Mouse (Mus musculus): Measurements from ENCODE around the gene Ivns1abp.
"Not testable (repeated sequence)": the region's sequence is repeated elsewhere in the genome, so short reads cannot be mapped to it uniquely, and the experiment has no call there.

Gene Ivns1abp

DNA sequence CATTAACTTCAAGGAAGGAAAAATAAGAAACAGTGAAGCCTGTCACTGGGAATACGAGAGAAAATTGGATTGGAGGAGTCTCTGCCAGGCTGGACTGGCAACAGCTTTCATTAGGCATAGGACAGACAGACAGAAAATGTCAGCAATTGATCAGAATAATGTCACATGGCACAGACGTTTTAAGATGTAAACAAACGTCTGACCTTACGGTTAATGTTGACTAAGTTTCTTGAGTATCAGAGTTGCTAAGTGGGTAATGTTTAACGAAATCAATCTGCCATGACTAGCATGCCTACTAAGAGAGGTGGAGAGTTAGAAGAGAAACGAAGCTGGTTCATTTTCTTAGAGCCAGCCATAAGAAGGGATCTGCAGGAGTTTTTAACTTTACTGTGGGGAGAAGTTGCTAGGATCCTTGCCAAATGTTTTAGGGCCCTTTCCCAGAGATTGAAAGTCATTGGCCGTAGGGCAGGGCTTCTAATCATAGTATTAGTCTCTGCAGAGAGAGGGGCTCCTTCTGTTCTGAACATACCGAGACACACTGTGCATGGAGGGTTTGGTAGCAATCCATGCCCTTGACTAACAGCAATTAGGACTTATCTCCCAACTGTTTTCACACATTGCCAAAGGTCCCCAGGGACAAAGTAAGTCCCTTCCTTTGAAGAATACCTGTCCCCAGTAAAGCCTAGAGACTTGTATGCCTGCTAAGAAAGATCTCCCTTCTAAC, 2.8 kb upstream of the Ivns1abp start:
- DNase-seq (ENCODE audit: low read depth, low spot score): no peak

DNA sequence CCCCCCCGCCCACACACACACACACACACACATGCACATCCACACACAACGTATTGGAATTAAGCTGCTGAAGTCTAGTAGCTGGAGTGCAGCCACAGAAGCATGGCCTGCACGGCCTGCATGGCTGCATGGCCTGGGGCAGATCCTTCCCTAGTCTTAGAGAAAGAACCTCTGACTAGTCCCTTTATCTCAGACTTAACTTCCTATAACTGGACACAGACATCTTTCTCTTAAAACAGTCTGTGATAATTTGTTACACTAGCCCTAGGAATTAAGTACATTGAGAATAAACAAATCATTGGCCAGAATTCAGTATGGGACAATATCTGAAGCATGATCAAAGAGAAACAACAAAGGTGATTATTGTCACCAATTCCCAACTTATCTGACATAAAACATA, 2.0 kb upstream of the Ivns1abp start:
- no peak for DNase-seq (ENCODE audit: low read depth, low spot score)

DNA sequence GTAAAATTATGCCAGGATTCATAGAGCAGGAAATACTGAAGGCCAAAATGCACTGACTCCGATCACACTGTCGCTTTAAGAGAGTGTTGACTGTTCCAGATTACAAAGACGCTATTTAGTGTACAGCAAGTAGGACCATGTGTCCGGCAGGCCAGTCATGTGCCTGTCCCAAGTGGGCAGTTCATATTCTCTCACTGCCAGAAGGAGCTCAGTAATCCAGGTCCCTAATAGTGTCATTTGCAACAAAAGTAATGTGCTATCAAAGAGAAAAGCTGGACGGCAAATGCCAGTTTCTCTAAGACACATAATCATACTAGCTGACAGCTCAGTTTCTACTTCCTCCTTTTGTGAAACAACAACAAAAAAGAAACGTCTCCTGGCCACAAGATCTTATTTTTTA, 1.3 kb upstream of the Ivns1abp start:
- no peak for DNase-seq (ENCODE audit: low read depth, low spot score)

DNA sequence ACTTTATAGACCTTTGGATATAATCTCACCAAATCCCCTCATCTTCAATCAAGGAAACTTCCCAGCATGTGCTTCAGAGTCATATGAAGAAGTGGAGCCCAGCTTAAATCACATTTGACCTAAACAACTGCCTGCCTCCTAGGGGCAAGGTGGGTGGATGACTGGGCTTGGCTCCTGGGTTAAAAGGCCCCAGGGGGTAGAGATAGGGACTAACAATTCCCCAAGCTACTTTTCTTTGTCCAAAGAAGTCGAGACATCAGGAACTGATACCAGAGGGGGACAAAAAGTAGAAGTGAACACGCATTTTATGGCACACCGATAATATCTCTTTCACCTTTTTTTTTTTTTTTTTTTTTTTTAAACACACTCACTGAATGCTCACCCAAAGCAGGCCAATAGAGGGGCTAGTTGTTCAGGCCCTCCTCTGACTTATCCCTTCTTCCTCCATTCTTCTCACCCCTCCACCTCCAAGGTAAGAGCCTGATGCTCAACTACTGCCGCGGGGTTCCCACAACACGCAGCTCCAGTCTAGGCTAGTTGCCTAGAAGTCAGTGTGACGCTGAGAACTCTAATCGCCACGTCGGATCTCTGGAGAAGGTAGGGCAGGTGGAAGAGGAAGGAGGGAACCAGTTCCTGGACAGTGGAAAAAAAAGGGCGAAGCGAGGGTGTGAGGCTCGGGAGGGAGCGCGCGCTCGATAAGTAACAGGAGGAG, 550 bp upstream of the Ivns1abp start:
- DNase-seq (ENCODE audit: low read depth, low spot score): no peak

DNA sequence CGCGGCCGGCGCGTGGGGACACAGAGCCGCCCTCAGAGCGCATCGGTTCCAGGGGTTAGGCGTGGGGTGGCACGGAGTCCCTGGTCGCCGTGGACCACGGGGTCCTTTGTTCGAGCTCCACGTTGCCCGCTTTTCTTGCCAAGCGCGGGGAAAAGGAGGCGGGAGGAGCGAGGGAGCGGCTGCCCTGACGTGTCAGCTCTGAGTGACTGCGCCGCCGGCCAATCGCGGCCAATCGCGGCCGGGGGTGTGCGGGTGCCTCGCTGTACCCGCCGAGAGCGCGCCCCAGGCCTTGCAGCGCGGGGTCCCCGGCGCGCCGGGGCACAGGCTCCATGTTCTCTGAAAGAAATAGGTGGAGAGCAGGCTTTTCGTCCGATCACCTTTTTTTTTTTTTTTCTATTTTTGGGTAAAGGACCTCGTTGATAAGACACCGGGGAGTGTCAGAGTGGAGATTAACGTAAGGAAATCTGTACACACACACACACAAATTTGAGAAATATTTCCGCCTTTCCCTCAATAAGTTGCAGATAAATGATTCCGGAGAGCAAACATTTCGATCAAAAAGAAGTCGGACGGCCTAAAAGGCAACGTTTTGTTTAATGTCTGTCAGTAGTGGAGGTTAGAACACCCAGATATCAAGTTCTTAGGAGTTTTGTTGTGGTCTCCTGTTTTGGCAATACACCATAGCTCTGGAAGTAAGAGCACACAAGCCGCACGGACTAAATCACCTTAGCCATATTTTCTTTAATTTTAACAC, 1.0 kb downstream of the Ivns1abp start:
- DNase-seq (ENCODE audit: low read depth, low spot score): peak; percentile 84

DNA sequence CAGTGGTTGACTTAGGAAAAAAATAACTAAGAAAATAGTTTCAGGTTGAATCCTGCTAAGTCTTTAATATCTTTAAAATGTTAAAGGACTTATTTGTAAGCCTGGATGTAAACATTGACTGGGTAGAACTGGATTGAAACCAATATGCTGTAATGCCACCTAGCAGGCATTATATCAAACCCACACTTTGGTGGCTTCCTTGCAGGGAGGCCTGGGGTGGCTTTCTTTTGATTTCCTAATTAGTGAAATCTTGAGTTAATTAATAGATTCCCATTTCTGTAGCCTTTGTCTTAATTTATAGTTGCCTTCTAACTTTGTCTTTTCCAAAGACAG, 1.6 kb downstream of the Ivns1abp start:
- peak; percentile 37 for DNase-seq (ENCODE audit: low read depth, low spot score)

DNA sequence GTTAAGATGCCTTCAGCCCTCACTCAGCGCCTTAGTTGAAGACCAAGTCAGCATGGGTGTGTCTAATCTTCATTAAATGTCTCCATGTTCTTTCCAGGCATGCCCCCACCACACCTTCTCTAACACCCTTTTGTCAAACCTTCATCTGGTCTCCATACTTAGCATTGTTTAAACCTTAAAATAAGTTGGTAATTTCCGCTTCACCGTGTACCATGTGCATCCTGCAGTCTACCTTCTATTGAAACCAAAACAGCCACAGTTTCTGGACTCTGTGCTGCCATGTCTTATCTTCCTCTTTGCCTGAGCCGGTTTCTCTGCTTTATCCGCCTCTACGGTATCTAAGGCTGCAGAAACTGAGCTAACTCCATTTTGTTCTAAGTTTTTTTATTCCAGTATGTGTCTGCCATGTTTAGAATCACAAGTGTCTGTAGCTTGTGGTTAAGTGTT, 2.4 kb downstream of the Ivns1abp start:
- peak; percentile 52 for DNase-seq (ENCODE audit: low read depth, low spot score)

DNA sequence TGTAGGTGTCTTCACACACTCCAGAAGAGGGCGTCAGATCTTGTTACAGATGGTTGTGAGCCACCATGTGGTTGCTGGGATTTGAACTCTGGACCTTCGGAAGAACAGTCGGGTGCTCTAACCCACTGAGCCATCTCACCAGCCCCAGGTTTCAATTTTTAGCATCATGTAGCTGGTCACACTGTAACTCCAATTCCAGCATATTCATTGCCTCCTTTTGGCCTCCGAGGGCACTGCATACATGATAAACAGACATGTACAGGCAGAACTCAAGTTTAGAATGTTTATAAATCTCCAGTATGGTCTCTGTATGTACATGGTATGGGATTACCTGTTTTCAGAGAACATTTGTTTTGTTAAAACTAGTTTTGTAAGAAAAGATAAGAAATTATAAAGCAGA, 4.0 kb downstream of the Ivns1abp start:
- DNase-seq (ENCODE audit: low read depth, low spot score): not testable (repeated sequence)

DNA sequence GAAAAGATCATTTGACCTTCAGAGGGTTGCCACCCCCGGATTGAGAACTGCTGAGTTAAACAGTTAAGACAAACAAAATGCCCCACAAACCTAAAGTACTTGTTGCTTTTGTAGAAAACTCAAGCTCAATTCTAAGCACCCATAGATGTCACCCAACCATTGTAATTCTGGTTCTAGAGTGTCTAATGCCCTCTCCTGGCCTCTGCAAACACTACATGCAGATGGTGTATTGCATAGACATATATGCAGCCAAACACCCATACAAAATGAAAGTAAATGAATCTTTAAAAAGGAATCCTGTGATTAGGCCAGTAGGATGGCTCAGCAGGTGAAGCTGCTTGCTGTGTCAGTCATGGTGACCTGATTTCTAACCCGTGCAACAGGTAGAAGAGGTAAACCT, 8.6 kb downstream of the Ivns1abp start:
- no peak for DNase-seq (ENCODE audit: low read depth, low spot score)

DNA sequence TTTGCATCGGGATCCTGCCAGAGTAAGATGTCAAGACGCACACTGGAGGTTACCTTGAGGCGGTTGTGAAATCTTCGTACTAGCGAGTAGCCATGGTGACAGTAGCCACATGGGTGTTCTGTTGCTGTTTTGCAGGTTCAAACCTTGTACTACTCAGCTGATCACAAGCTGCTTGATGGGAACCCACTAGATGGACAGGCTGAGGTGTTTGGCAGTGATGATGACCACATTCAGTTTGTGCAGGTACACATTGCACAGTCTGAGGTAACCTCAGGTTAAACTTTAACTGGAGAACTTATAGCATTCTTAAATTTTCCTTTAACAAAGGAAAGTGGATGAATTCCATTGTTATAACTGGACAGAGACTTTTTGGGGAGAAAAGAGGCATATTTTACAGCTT, 11.7 kb downstream of the Ivns1abp start:
- DNase-seq (ENCODE audit: low read depth, low spot score): no peak

DNA sequence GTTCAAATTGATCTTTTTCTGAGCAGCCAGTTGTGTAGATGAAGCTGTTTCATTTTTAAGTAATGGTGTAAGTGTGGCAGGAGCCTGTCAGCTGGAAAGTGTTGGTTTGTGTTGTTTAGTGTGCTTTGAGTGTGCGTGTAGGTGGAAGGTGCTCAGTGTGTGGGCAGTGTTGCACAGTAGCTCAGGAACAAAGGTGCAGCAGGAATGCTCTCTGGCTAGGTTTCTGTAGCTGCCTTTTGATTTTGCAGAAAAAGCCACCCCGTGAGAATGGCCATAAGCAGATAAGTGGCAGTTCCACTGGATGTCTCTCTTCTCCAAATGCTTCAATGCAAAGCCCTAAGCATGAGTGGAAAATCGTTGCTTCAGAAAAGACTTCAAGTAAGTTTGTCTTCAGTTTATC, 15.1 kb downstream of the Ivns1abp start:
- no peak for DNase-seq (ENCODE audit: low read depth, low spot score)

DNA sequence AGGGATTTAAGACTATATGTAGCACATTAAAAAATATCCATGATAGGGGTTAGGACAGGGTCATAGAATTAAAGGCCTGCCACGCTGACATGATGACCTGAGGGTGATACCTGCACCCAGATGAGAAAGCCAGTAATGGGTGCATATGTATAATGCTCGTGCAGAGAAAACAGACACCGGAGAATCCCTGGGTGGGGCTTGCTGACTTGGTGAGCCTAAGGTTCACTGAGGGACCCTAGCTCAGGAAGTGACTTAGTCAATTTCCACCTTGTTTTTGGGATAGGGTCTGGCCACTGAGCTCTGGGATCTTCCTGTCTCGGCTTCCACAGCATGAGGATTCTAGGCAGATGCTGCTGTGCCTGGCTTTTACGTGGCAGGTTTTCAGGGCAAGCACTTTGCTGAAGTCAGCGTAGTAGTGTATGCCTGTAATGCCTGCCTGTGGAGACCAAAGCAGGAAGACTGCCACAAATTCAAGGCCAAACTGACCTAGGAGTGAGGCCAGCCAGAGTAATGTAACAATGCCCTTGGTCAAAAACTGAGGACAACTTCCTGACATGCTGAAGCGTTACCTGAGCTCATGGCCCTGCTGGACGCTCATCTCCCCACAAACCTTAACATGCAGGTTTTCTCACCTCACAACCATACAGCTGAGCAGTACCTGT, 22.8 kb downstream of the Ivns1abp start:
- no peak for DNase-seq (ENCODE audit: low read depth, low spot score)

DNA sequence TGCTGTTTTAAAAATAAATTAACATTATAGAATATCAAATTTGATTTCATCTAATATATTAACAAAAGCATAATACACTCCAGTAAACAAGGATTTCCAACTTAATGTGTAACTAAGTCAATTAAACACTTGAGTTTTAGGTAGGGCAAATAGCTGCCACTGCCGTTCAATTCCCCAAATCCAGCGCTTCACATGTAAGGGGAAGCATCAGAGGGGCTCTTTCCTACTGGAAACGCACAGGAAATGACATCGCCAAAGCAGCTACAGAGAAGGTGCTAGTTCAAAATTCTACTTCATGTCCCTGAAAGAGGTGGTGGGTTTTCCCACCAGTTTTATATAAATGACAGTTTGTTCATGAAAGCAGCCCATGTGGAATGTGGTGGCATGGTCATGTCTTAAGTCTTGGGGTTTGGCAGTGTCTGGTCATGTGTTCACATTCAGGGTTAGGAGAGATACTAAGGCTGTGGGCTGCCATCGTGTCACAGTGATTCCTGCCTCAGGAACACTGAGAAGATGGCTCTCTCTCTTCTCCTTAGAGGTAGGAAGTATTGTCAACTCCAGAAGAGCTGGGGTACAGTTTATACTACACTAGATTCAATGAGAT, 23.5 kb downstream of the Ivns1abp start:
- no peak for DNase-seq (ENCODE audit: low read depth, low spot score)

DNA sequence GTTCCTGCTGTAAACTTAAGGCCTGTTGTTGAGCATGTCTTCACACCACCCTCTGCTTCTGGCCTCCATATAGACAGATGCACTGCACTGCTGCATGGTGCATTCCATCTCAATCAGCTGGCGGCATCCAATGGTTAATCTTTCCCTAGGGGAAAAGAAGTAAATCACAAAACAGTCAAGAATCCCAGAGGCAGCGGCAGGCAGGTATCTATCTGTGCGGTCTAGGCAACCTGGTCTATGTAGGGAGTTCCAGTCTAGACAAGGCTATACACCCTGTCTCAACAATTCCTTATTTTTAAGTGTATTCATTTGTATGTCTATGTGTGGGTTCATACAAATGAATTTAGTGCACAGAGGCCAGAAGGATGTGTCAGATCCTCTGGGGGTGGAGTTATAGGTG, 24.2 kb downstream of the Ivns1abp start:
- no peak for DNase-seq (ENCODE audit: low read depth, low spot score)

DNA sequence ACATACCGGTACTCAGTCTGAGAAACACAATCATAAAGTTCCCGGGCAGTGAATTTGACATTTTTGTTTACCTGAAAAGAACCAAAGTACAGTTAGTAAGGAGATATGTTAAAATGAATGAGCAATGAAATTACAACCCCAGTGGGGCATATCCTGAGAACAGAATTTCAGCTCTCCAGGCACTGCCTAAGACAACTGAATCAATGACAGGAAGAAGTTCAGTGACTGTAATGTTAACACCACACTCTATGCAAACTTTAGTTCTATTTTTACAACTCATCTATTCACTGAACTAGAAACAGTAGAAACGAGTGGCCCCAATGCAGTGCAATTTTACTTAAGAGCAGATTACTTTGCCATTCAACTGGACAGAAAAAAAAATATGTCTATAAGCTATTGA, 26.3 kb downstream of the Ivns1abp start:
- no peak for DNase-seq (ENCODE audit: low read depth, low spot score)

DNA sequence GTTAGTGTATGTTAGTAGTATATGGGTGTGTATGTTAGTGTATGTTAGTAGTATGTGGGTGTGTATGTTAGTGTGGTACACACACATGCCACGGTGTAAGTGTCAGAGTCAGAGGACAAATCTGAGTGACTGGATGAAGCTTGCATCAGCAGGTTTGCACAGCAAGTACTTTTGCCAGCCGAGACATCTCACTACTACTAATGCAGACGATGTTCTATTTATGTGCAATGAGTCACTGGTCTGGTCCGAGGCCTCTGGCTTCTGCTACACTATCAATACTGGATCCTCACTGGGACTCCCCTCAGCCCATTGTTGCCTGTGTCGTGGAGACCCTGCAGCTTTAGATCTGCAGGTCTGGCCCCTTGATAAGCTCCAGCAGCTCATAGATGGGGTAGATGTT, 27.3 kb downstream of the Ivns1abp start:
- no peak for DNase-seq (ENCODE audit: low read depth, low spot score)

DNA sequence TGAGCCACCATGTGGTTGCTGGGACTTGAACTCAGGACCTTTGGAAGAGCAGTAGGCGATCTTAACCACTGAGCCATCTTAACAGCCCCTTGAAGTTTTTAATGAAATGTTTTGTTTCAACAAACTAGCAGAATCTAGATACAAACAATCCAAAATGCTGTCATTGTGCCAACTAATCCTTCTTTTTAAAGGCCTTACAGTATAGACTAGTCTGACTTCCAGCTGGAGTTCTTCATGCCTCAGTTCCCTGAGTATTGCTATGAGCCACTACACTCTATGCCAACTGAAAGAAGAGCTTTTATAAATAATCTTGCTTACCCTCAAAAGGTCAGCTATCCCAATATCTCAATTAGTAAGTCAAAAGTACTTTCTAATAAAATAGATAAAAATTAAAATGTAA, 28.5 kb downstream of the Ivns1abp start:
- no peak for DNase-seq (ENCODE audit: low read depth, low spot score)

DNA sequence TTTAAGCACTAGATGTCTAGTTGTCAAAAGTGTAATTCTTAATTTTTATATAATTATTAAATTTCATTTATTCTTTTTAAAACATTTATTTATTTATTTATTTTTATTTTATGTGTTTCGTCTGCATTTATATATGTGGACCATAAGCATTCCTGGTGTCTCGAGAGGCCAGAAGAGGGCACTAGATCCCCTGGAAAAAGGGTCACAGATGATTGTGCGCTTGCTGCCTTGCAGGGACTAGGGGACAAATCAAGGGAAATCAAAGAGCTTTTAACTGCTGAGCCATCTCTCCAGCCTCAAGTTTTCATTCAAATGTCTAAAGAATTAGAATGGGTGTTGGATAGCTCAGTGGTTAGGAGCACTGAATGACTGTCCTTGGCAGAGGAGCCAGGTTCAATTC, 33.1 kb downstream of the Ivns1abp start:
- no peak for DNase-seq (ENCODE audit: low read depth, low spot score)

DNA sequence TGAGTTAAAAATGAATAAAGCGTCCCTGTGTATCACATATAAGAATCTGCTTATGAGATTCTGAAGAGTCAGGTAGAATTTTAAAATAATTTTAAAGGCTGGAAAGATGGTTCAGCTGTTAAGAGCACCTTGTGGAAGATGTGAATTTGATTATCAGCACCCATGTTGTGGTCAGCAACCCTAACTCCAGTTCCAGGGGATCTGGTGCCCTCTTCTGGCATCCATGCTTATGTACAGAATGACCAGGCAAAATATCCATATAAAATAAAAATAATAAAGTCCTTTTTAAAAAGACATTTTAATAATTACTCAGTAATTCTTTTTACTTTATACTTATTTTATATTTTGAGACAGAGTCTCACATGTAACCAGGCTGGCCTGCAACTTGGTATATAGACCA, 45.8 kb downstream of the Ivns1abp start:
- no peak for DNase-seq (ENCODE audit: low read depth, low spot score)

DNA sequence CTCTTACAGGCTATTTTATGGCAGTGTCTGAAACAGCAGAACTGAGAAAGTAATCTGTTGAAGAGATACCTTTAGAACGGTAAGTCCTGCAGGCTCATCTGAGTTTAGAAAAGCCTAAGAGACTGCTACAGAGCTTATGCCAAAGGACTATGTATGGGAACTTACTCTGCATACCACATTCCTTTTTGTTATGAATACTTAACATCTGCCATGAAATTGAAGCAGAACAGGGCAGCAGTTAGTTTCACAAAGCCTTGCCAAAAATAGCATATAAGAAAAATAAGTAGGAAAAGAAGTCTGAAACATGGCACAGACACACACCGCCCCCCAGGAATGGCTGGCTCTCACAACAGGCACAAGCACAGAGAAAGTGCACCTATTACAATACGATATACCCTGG, 65.5 kb downstream of the Ivns1abp start:
- DNase-seq (ENCODE audit: low read depth, low spot score): no peak
